Mouse (Mus musculus) embryonic fibroblast, embryonic 13.5 days (primary cell): ENCODE measurements around the gene Npas3.

Experiments
- CTCF ChIP-seq: IDR thresholded peaks from 2 replicates; pipeline ENCODE4 v1.5.1; 2011; ENCODE audit warnings: mild to moderate bottlenecking, control low read depth, low read length, moderate library complexity, borderline replicate concordance; ENCODE audit not compliant: insufficient read depth
- POLR2A ChIP-seq: IDR thresholded peaks from 2 replicates; pipeline ENCODE4 v1.6.1; 2011; ENCODE audit warnings: low read depth, mild to moderate bottlenecking, control low read depth, low read length, moderate library complexity

DNA sequence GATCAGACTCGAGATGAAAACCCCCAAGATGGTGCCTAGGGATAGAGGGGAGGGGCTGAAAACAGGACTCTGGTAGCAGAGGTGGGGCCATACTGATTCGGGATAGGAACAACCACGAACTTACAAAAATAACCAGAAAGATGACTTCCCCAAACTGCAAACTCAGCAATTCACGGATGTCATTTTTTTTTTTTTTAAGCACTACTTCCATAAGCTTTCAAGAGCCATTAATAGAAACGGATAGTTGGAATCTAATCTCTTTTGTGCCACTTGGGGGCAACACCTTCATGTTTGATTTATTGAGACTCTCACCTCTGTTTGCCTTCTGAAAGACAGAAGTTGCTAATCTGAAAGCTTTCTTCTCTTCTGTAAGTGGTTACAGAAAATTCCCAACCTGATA is 857.1 kb downstream of the Npas3 start:
- TF ChIP-seq CTCF = no peak
- no peak for TF ChIP-seq POLR2A
